Mouse (Mus musculus): Measurements from ENCODE around the gene Col8a2. TPM values are rescaled to one million over a fixed set of nuclear protein-coding genes. Genes with fewer than 3 reads are reported as not detected.

Gene Col8a2
- total RNA-seq (2021): 1 to 10 TPM; 1.2 to 1.5 TPM
- long read RNA-seq, experiment 1, full-length matches to known transcripts: 2 of 4 reads
- long read RNA-seq, experiment 1, partial matches to known transcripts: 1 of 4 reads
- long read RNA-seq, experiment 1, other reads (novel, unspliced or antisense): 1 of 4 reads
- long read RNA-seq, experiment 2, full-length matches to known transcripts: 2 of 3 reads
- long read RNA-seq, experiment 2, partial matches to known transcripts: 0 of 3 reads
- long read RNA-seq, experiment 2, other reads (novel, unspliced or antisense): 1 of 3 reads

- TF ChIP-seq CTCF (conservative IDR thresholded peaks at IDR 0.05): no peak
- Histone ChIP-seq H3K4me3 (no peak within 1 kb of the TSS), H3K27ac (no peak within 1 kb of the TSS)
- DNase-seq (ENCODE audit: low spot score in 2 of 2): no peak
These were observed at the start of gene Col8a2 for GRCm38 (mm10) chr4:126286492-126286891. Gene Col8a2 (plus strand): TSS chr4:126286793.

- Histone ChIP-seq H3K27ac (peak overlapping the region; percentile 89), H3K4me3 (no peak overlapping the region; the same call in 1 of the 2 replicates)
- peak; percentile 16 for TF ChIP-seq CTCF (conservative IDR thresholded peaks at IDR 0.05)
- DNase-seq (ENCODE audit: low spot score in 2 of 2): no peak
These were observed 48.8 kb upstream of the Col8a2 start for GRCm38 (mm10) chr4:126237721-126238242.

GRCm38 (mm10) chr4:126239862-126240475 lies 46.6 kb upstream of the Col8a2 start:
- Histone ChIP-seq H3K4me3 (no peak overlapping the region), H3K27ac (peak overlapping the region; percentile 89; the same call in 1 of the 2 replicates)
- DNase-seq (ENCODE audit: low spot score in 2 of 2): no peak
- TF ChIP-seq CTCF (conservative IDR thresholded peaks at IDR 0.05): no peak

- no peak for TF ChIP-seq CTCF (conservative IDR thresholded peaks at IDR 0.05)
- no peak for DNase-seq (ENCODE audit: low spot score in 2 of 2)
- Histone ChIP-seq H3K27ac (no peak overlapping the region), H3K4me3 (no peak overlapping the region)
These were observed 44.6 kb upstream of the Col8a2 start for GRCm38 (mm10) chr4:126241956-126242355.

- Histone ChIP-seq H3K4me3 (no peak overlapping the region), H3K27ac (peak overlapping the region; percentile 39; the same call in 1 of the 2 replicates)
- DNase-seq (ENCODE audit: low spot score in 2 of 2): no peak
- TF ChIP-seq CTCF (conservative IDR thresholded peaks at IDR 0.05): no peak
These were observed 44.1 kb upstream of the Col8a2 start for GRCm38 (mm10) chr4:126242510-126242909.

- DNase-seq (ENCODE audit: low spot score in 2 of 2): no peak
- TF ChIP-seq CTCF (conservative IDR thresholded peaks at IDR 0.05): no peak
- Histone ChIP-seq H3K4me3 (no peak overlapping the region), H3K27ac (peak overlapping the region; percentile 77)
These were observed 40.2 kb upstream of the Col8a2 start for GRCm38 (mm10) chr4:126246202-126246889.

GRCm38 (mm10) chr4:126248261-126248868 lies 38.2 kb upstream of the Col8a2 start:
- H3K4me3 ChIP-seq: no peak overlapping the region; the same call in 1 of the 2 replicates
- DNase-seq (ENCODE audit: low spot score in 2 of 2): no peak
- peak overlapping the region; percentile 77 for H3K27ac ChIP-seq
- TF ChIP-seq CTCF (conservative IDR thresholded peaks at IDR 0.05): no peak

GRCm38 (mm10) chr4:126250659-126251058 lies 35.9 kb upstream of the Col8a2 start:
- Histone ChIP-seq H3K27ac (peak overlapping the region; percentile 100), H3K4me3 (no peak overlapping the region)
- TF ChIP-seq CTCF (conservative IDR thresholded peaks at IDR 0.05): no peak
- DNase-seq (ENCODE audit: low spot score in 2 of 2): no peak

GRCm38 (mm10) chr4:126251655-126252254 lies 34.8 kb upstream of the Col8a2 start:
- Histone ChIP-seq H3K4me3 (peak overlapping the region; percentile 97; the same call in 1 of the 2 replicates), H3K27ac (peak overlapping the region; percentile 100)
- DNase-seq (ENCODE audit: low spot score in 2 of 2): no peak
- TF ChIP-seq CTCF (conservative IDR thresholded peaks at IDR 0.05): peak; percentile 32

GRCm38 (mm10) chr4:126252411-126253237 lies 34.0 kb upstream of the Col8a2 start:
- peak overlapping the region; percentile 97 for H3K4me3 ChIP-seq
- peak overlapping the region; percentile 100 for H3K27ac ChIP-seq
- DNase-seq (ENCODE audit: low spot score in 2 of 2): no peak
- TF ChIP-seq CTCF (conservative IDR thresholded peaks at IDR 0.05): no peak

- Histone ChIP-seq H3K4me3 (peak overlapping the region; percentile 97), H3K27ac (peak overlapping the region; percentile 100)
- no peak for TF ChIP-seq CTCF (conservative IDR thresholded peaks at IDR 0.05)
- no peak for DNase-seq (ENCODE audit: low spot score in 2 of 2)
These were observed 32.8 kb upstream of the Col8a2 start for GRCm38 (mm10) chr4:126253637-126254272.

Measured in layer of hippocampus, adult 2 months (tissue).